Mouse (Mus musculus) heart, postnatal 0 days (tissue): ENCODE measurements at regions not wholly inside any gene's neighbourhood (a gene's known extent, or its start where the extent isn't known, plus 50 kb on each side); places are given as distances from the start of the nearest gene placed in this dataset.

Experiments used
- CTCF ChIP-seq: IDR thresholded peaks from 2 replicates; pipeline ENCODE4 v1.5.1; 2016; ENCODE audit warnings: antibody characterized with exemption, control low read depth, low read depth
- EP300 ChIP-seq: IDR thresholded peaks from 2 replicates; pipeline ENCODE4 v1.6.1; 2016; ENCODE audit warnings: antibody characterized with exemption, low read depth

DNA sequence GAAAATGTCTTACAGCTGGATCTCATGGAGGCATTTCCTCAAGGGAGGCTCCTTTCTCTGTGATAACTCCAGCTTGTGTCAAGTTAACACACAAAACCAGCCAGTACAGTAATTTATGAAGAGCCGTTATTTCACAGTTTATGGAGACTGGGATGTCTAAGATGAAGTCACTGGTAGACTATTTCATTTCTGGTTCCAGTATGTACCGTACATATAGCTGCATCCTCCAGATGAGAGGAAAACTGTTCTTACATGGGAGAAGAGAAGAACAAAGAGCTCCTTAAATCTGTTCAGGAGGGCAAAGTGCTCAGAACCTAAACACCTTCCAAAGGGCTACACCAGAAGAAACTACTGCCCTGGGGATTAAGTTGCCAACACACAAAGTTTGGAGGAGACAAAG, 60.6 kb upstream of the Arl15 start:
- TF ChIP-seq CTCF (no peak), EP300 (no peak)
